In genomic region chr6:129146812-129147211, GRCm38 (mm10) we compare ENCODE assay signal across 32 mouse cellular contexts. TPM values are rescaled to one million over a fixed set of nuclear protein-coding genes. Genes with fewer than 3 reads are reported as not detected.
DNase-seq lines count a peak whose midpoint lies in the region; ATAC-seq and TF ChIP-seq lines count a peak whose summit lies in the region.
"Had no signal": no experiment of that assay in that cellular context is flagged by ENCODE, and none has a peak within 500 bp of the region (broad histone marks: within the 10 kb centered on the region; RNA-seq: fewer than 3 reads in every experiment).

No protein-coding gene starts in this region.

- no peaks in the 10 kb centered on the region for H3K9me3 ChIP-seq in heart, embryonic 11.5 days (replicated peaks; ENCODE audit: control insufficient read depth, low read length)
- H3K9me3 ChIP-seq: forebrain, embryonic 13.5 days; hindbrain, embryonic 13.5 days; limb, embryonic 10.5 days; limb, embryonic 15.5 days; midbrain, embryonic 15.5 days; neural tube, embryonic 15.5 days; stomach, embryonic 15.5 days had no signal

- no peak overlapping the region; the same call in 1 of the 2 replicates for H3K27ac ChIP-seq in gastrocnemius, adult 2 months
- H3K27ac ChIP-seq in heart, embryonic 11.5 days (ENCODE audit: low read depth, low read length), result no peak overlapping the region
- H3K27ac ChIP-seq: forebrain, embryonic 13.5 days; hindbrain, embryonic 13.5 days; limb, embryonic 10.5 days; limb, embryonic 15.5 days; liver, embryonic 14.5 days; macrophage; midbrain, embryonic 15.5 days; neural tube, embryonic 15.5 days; stomach, embryonic 15.5 days had no signal

- H3K9ac ChIP-seq in heart, embryonic 11.5 days (ENCODE audit: low read depth, low read length), result no peak overlapping the region
- H3K9ac ChIP-seq: forebrain, embryonic 13.5 days; hindbrain, embryonic 13.5 days; limb, embryonic 15.5 days; liver, embryonic 14.5 days; lung, embryonic 14.5 days; midbrain, embryonic 15.5 days; neural tube, embryonic 15.5 days; stomach, embryonic 15.5 days had no signal

- no peaks in the 10 kb centered on the region for H3K27me3 ChIP-seq in heart, embryonic 11.5 days (ENCODE audit: control insufficient read depth, insufficient read depth, low read length)
- H3K27me3 ChIP-seq: forebrain, embryonic 13.5 days; hindbrain, embryonic 13.5 days; limb, embryonic 15.5 days; midbrain, embryonic 15.5 days; neural tube, embryonic 15.5 days; stomach, embryonic 15.5 days had no signal

- no peaks in the 10 kb centered on the region for H3K36me3 ChIP-seq in heart, embryonic 11.5 days (ENCODE audit: control insufficient read depth, insufficient read depth, low read length)
- H3K36me3 ChIP-seq: hindbrain, embryonic 13.5 days; limb, embryonic 10.5 days; limb, embryonic 15.5 days; midbrain, embryonic 15.5 days; neural tube, embryonic 15.5 days; stomach, embryonic 15.5 days had no signal

- intact Hi-C loops in gastrocnemius, adult 2 months (cut with DNase I), result loop anchor here (2.0 kb wide), 1 partner anchor 426 kb away; no protein-coding TSS in a partner anchor
- intact Hi-C loops in heart, postnatal 10 days (cut with DNase I), result no loop called here

- no peak overlapping the region for H3K4me2 ChIP-seq in heart, embryonic 11.5 days
- H3K4me2 ChIP-seq: forebrain, embryonic 13.5 days; hindbrain, embryonic 13.5 days; limb, embryonic 15.5 days; lung, embryonic 14.5 days; midbrain, embryonic 15.5 days; neural tube, embryonic 15.5 days; stomach, embryonic 15.5 days had no signal

- no peak for ATAC-seq in heart, embryonic 11.5 days (replicated peaks; ENCODE audit: insufficient number of reproducible peaks, low FRiP score, low TSS enrichment)
- peak; percentile 33; the same call in 1 of the 2 replicates for ATAC-seq in megakaryocyte, adult 5-6 weeks (ENCODE audit: poor library complexity, severe bottlenecking)
- ATAC-seq: CD4-positive, CD25-positive, alpha-beta regulatory T cell, adult 4 months; forebrain, embryonic 13.5 days; intestine, embryonic 16.5 days; midbrain, embryonic 15.5 days had no signal

- no peaks in the 10 kb centered on the region for H3K4me1 ChIP-seq in heart, embryonic 11.5 days (ENCODE audit: control insufficient read depth, insufficient read depth, low read length)
- H3K4me1 ChIP-seq: forebrain, embryonic 13.5 days; hindbrain, embryonic 13.5 days; limb, embryonic 10.5 days; limb, embryonic 15.5 days; midbrain, embryonic 15.5 days; neural tube, embryonic 15.5 days; stomach, embryonic 15.5 days had no signal

- TF ChIP-seq CTCF in gastrocnemius, adult 2 months (IDR thresholded peaks at IDR 0.05), result no peak

- peak; percentile 80 for DNase-seq in gastrocnemius, adult 18-20 months (ENCODE audit: low spot score)
- DNase-seq in gastrocnemius, adult 2 months, result no peak
- DNase-seq in heart, postnatal 10 days, result peak; percentile 17 to 26
- peak; percentile 95 for DNase-seq in adipocyte (ENCODE audit: low spot score)
- no peak for DNase-seq in frontal cortex, postnatal 25 days (ENCODE audit: low spot score in 2 of 2)
- DNase-seq: adrenal gland, postnatal 25 days; cerebellum, adult 8-10 months; cerebellum, postnatal 25 days; gastrocnemius, postnatal 36 days; heart, postnatal 4 days; kidney, adult 9 months; kidney, postnatal 10 days; lung, embryonic 14.5 days; retina, postnatal 1 day; right cerebral cortex, postnatal 14 days; thymus, postnatal 14 days had no signal

- no peak overlapping the region for H3K4me3 ChIP-seq in gastrocnemius, adult 2 months
- no peak overlapping the region for H3K4me3 ChIP-seq in heart, embryonic 11.5 days (ENCODE audit: low read depth, low read length)
- H3K4me3 ChIP-seq: forebrain, embryonic 13.5 days; hindbrain, embryonic 13.5 days; limb, embryonic 10.5 days; limb, embryonic 15.5 days; midbrain, embryonic 15.5 days; neural tube, embryonic 15.5 days; stomach, embryonic 15.5 days had no signal

- 91% methylated on average over 2 of the region's 2 CpGs for WGBS in heart, embryonic 11.5 days (ENCODE audit: insufficient replicate concordance)

RNA-seq across cellular contexts. Expression of gene Clec2d, which starts 33.6 kb away (rescaled TPM):
- total RNA-seq in gastrocnemius, adult 18-20 months (2021), result 10 to 100 TPM; 54.9 to 94.0 TPM
- total RNA-seq in gastrocnemius, adult 2 months (2021), result 100 to 1,000 TPM in 1 of 2 experiments, 10 to 100 TPM in 1; 73.7 to 109 TPM
- total RNA-seq in heart, postnatal 10 days (2021), result 10 to 100 TPM; 28.8 to 38.7 TPM
- polyA plus RNA-seq in heart, embryonic 11.5 days (2014; fragmentation: Nextera tagmentation; extraction: Ambion mirVana), result 0.18 TPM in 1 of 2 replicates, not detected in the other
- total RNA-seq in megakaryocyte, adult 5-6 weeks (2015), result 28.2 and 41.3 TPM in 2 replicates
- total RNA-seq in megakaryocyte, adult 5-6 weeks (2017), result 238 and 253 TPM in 2 replicates
- polyA plus RNA-seq: embryonic facial prominence, embryonic 11.5 days; forebrain, embryonic 13.5 days; hindbrain, embryonic 13.5 days; limb, embryonic 10.5 days; midbrain, embryonic 15.5 days had no signal

RNA-seq across cellular contexts. Expression of gene Clec2e, which starts 46.1 kb away (rescaled TPM):
- under 1 TPM; 0.31 to 0.59 TPM for total RNA-seq in gastrocnemius, adult 18-20 months (2021)
- under 1 TPM; 0.11 to 0.23 TPM for total RNA-seq in gastrocnemius, adult 2 months (2021)
- not detected for total RNA-seq in heart, postnatal 10 days (2021)
- not detected in 2 replicates for polyA plus RNA-seq in heart, embryonic 11.5 days (2014; fragmentation: Nextera tagmentation; extraction: Ambion mirVana)
- total RNA-seq in megakaryocyte, adult 5-6 weeks (2015), result not detected in 2 replicates
- 0.29 TPM in 1 of 2 replicates, not detected in the other for total RNA-seq in megakaryocyte, adult 5-6 weeks (2017)
- total RNA-seq: adrenal gland, postnatal 25 days; heart, postnatal 4 days; left cerebral cortex, postnatal 10 days had no signal
- polyA plus RNA-seq: CD4-positive, CD25-positive, alpha-beta regulatory T cell, adult 4 months; embryonic facial prominence, embryonic 11.5 days; forebrain, embryonic 13.5 days; heart, embryonic 14.5 days; hindbrain, embryonic 13.5 days; limb, embryonic 10.5 days; limb, embryonic 15.5 days; liver, embryonic 14.5 days; lung, embryonic 14.5 days; midbrain, embryonic 15.5 days; neural tube, embryonic 15.5 days had no signal

Comparison
In these comparisons a context has a peak if more than half of its experiments do, and no peak if none do; other contexts are left out.
1. DNase-seq: peak in gastrocnemius, adult 18-20 months (single experiment), heart, postnatal 10 days (2 of 2) and adipocyte (single experiment); none in gastrocnemius, adult 2 months (single experiment) and frontal cortex, postnatal 25 days (0 of 2).